Mouse (Mus musculus) retina, adult 2 months (tissue): ENCODE data around the gene Ermp1.
"Not testable (repeated sequence)": the region's sequence is repeated elsewhere in the genome, so short reads cannot be mapped to it uniquely, and the experiment has no call there.

Source experiments
- DNase-seq: peaks from one replicate; pipeline ENCODE4 v3.0.0-alpha.2; 2012; ENCODE audit warnings: low read depth, low spot score

Ermp1 gene

GRCm38 (mm10) chr19:29603548-29604353, 44.5 kb downstream of the Ermp1 start:
- no peak for DNase-seq

GRCm38 (mm10) chr19:29598981-29599380, 49.2 kb downstream of the Ermp1 start:
- DNase-seq, result no peak

GRCm38 (mm10) chr19:29596985-29597384, 51.2 kb downstream of the Ermp1 start:
- no peak for DNase-seq

GRCm38 (mm10) chr19:29596276-29596675, 51.9 kb downstream of the Ermp1 start:
- no peak for DNase-seq

- not testable (repeated sequence) for DNase-seq
Observed at GRCm38 (mm10) chr19:29593783-29594182, 54.4 kb downstream of the Ermp1 start.

GRCm38 (mm10) chr19:29583734-29584133, 64.5 kb downstream of the Ermp1 start:
- no peak for DNase-seq

GRCm38 (mm10) chr19:29582439-29582838, 65.8 kb downstream of the Ermp1 start:
- DNase-seq, result no peak

GRCm38 (mm10) chr19:29566512-29566911, 81.7 kb downstream of the Ermp1 start:
- no peak for DNase-seq

- peak; percentile 45 for DNase-seq
Observed at GRCm38 (mm10) chr19:29563258-29563779, 84.9 kb downstream of the Ermp1 start.

- no peak for DNase-seq
Observed at GRCm38 (mm10) chr19:29562603-29563002, 85.6 kb downstream of the Ermp1 start.

- DNase-seq, result no peak
Observed at GRCm38 (mm10) chr19:29562166-29562565, 86.0 kb downstream of the Ermp1 start.
